Mouse (Mus musculus): ENCODE data around the gene Fam71b.

Gene Fam71b

DNA sequence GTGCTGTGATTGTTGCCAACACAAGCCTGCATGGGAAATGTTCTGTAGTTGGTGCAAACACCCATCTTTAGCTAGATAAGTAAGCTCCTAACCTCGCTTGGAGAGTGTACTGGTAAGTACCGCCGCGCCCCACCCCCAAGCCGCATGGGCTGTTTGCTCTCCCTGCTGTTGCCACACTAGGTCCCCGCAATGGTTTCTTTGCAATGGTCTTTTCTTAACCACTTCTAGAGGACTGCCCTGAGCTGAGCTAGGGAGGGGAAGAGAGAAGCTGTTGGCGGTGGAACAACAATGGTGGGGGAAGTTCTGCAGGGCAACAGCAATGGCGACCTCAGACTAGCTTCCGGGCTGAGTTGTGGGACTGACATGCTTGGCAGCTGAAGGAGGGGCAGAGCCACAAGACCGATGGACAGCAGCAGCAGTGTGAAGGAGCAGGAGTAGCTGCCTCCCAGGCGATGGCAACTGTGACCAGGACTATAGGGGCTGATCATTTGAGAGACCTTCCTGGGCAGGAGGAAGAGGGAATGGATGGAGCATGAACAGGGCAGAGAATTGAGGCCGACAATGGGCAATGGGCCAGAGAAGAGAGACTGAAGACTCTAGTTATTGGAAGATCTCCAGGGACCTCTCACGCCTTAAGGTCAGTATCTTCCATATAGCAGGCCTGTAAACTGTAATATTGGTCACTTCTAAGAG is at the start of gene Fam71b:
Fam71b (plus strand) TSS at position 393 of the 693 bp plus-strand sequence.
- no peak for DNase-seq

GRCm38 (mm10) chr11:46347756-46348155 is 48.6 kb upstream of the Fam71b start:
- no peak for DNase-seq

GRCm38 (mm10) chr11:46348416-46348815 is 47.9 kb upstream of the Fam71b start:
- DNase-seq, result no peak

- no peak for DNase-seq
These were observed 46.5 kb upstream of the Fam71b start for GRCm38 (mm10) chr11:46349681-46350410.

GRCm38 (mm10) chr11:46358369-46358768 is 38.0 kb upstream of the Fam71b start:
- DNase-seq, result no peak

DNA sequence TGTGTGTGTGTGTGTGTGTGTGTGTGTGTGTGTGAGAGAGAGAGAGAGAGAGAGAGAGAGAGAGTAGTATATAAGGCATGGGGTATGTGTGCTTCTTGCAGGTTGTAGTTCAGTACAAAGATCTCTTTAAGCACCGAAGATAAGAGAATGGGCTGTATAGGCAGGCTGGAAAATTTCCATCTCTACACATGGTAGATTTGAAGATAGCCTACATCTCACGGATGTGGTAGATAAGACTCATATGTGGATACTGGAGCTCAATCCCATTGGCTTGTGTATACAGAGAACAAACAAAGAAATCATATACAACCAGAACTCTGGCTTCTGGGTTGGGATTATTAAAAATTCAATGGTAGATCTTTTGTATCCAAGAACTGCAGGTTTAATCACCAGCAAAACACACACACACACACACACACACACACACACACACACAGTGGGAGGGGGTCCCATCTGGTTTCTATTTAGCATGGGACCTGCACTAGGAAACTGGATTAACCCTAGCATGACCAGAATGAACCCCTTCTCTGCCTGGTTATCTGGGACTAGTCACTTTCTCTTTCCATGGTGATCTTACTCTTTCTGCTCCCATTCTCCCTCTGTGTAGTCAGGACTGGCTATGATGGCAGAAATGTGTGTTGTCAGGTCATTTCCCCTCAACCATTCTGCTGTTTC is 35.2 kb upstream of the Fam71b start:
- DNase-seq, result no peak

DNA sequence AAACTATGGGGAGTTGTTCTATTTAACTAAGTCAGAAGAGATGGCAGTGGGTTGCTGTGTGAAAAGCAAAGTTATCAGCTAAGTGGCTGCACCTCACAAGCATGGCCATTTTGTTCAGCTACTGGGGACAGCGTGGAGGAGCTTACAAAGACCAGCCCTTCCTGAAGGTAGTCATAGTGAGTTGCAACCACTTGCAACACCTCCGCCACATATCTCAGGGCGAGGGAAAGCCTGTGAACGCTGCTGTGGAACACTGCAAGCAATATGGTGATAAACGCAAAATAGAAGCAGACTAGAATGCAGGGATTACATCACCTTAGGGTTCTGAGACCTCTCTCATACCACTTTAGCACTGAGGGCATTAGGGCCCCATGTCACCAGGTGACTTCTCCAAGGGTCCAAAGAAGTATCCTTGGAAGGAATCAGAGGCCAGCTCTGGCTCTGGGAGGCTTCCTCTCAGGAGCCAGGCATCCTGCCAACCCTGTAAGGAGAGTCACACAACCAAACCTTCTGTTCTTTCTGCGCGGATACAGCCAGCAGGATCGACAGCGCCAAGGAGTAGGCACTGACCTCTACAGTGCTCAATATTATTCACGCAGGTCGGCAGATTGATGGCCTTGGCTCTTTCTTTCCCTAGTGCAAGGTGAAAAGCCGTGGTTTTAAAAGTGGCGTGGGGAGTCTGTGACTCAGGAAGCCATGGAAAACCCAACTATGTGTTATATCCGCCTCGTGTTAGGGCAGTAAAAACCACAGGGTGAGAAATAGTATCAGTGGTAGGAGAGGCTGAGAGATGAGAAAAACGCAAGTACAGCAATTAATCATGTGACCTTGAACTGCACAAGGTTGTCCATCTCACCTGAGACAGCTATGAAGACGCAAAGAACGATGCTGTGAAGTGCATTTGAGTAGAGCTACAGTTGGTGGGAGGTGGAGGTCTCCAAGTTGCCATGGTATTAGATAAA is 34.0 kb upstream of the Fam71b start:
- peak; percentile 56 for DNase-seq

- no peak for DNase-seq
These were observed 32.5 kb upstream of the Fam71b start for GRCm38 (mm10) chr11:46363864-46364263.

DNA sequence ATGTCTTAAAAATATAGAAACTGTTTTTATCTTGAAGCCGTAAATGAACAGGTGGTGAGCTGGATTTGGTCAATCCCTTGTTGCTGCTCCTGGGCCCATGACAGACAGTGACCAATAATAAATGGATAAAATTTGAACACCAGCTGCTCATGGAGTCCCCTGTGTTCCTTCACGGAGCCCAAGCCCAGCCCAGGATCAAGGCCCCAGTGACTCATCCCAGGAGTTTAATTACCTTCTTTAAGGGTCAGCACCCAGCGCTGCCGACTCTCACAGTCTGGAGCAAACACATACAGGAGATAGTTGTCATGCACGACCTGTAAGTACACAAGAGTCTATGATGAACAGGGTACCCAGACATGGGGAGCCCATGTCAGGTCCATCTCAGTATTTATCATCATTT is 30.6 kb upstream of the Fam71b start:
- no peak for DNase-seq

- DNase-seq, result no peak
These were observed 30.0 kb upstream of the Fam71b start for GRCm38 (mm10) chr11:46366357-46366756.

DNA sequence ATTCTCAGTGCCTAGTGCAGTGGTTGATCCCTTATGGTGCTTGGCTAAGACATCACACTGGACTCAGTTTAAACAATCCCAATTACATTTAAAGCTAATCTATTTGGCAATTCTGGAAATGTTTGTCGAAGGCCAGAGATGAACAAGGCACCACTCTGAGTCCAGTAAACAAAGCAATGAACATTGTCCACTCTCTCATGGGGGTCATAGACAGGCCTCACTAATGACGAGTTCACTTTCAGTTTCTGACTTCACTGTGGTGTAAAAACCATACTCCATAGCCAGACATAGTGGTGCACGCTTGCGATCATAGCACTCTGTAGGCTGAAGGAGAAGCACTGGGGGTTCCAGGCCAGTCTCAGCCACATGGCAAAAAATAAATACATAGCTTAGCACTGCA is 25.9 kb upstream of the Fam71b start:
- DNase-seq, result no peak

DNA sequence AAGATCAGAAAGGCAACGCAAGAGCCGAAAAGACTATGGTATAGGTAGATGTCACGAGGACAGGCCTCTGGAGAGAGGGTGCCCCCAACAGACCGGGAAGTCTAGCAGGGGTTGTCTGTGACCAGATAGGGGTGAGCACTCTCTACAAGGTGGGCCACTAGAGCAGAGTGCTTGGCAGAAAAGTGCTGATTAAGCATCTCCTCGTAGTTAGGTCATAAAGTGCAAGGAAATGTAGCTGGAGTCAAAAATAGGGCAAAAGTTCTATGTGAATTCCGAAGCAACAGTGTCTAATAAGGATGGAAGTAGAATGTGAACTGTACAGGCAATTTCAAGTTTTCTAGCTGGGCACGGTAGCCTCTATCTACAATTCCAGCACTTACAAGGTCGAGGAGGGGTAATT is 25.1 kb upstream of the Fam71b start:
- DNase-seq, result no peak

- no peak for DNase-seq
These were observed 23.9 kb upstream of the Fam71b start for GRCm38 (mm10) chr11:46372331-46372953.

- no peak for DNase-seq
These were observed 23.0 kb upstream of the Fam71b start for GRCm38 (mm10) chr11:46373071-46374030.

DNA sequence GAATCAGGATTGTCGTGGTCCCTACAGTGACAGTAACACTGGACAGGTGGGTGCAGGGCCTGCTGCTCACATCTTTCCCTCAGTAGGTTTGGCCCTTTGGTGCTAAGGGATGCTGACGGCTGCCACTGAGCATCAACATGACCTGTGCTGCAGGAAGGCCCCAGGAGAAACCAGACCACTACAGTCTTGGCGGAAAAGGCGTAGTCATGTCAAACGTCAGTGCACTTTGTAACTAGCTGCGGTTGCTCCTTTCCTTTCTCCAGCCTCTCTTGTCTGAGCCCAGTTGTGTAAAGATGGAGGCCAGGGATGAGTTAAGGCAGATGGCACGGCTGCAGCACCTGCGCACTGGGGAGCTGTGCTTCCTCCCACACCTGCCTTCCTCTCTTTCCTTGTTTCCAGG is 21.3 kb upstream of the Fam71b start:
- DNase-seq, result no peak

DNA sequence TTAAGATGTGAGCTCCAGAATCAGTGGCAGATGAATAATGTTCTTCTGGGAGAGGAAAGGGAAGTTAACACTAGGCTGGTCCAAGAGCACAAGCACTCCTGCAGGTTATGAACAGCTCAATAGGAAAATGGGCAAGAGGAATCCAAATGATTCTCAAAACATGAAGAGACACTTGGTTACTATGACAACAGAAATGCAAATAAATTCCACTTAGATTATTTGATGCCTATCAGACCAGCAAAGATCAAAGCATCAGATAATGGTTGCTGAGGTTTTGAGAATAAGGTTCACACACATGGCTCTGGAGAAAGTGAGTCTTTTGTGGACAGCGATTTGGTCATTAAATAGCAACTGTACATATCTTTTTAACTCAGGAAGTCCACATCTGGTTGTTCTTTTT is 19.0 kb upstream of the Fam71b start:
- DNase-seq, result no peak

DNA sequence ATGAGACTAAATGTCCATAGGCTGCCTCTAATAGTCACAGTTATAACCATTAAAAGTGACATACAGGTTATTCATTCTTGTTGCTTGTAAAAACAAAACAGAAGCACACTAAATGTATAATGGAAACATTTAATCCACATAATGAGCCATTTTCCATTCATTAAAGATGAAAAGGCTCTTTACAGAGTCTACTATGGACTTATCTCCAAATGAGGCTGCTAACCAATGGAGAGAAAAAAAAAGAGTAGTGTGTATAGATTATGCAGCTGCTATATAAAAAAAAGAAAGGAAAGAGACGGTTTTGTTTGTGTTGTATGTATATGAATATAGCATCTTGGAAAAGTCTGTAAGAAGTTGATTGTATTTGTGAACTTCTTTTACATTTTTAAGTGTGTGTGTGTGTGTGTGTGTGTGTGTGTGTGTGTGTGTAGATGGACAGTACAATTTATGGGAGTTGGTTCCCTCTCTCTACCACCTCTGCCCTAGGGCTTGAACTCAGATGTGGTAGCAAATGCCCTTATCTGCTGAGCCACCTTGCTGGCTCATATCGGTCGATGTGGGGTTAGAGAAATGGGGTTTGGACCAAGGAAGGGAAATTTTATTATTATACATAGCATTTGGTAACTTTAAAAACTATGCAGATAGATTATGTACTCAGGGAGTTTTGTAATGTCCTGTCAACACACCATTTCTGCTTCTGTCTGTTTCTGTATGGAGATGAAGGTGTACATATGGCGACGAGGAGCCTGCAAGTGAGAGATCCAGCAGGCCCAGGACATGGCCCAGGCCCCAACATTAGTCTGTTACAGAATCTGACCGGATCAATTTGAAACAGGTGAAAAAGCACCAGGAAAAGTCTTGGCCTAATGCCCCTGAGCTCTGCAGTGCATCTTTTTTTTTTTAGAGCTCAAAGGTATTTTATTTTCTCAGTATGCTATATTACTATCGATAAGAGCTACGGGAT is 18.3 kb upstream of the Fam71b start:
- no peak for DNase-seq

DNA sequence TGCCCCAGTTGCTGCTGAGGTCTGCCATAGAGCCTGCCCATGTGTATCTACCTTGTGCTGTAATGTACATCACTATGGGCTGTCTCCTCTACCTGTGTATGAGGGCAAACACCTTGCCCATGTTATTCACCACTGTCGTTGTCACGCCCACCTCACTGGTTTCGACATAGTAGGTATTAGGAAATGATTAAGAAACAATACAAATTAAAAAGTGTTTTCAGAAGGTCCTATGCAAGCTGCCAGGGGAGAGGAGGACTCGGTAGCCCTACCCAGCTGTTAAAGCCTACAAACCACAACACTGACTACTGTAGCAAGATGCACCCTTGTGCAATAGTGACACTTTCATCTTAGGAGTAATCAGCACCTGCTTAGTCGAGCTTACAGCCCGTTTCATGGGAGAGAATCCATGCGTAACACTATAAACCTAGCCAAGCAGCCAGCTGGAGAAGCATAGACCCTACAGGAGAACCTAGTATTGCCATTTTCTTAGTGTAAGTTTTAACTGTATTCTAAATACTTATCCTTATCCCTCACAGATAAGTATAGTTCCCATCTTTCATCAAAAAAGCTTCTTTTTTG is 16.2 kb upstream of the Fam71b start:
- DNase-seq, result no peak

DNA sequence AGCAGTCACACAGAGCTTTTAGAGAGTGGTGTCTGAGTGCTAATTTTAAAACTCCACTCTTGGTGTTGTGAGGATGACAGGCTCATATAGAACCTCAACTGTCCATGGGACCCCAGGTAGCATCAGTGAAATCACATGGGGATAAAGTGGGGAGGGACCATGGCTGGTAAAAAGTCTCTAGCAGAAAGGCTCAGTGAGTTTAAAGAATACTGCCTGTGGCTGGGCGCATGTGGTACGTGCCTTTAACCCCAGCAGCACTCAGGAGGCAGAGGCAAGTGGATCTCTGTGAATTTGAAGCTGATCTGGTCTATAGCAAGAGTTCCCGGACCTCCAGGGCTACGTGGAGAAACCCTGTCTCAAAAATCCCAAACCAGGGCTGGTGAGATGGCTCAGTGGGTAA is 13.9 kb upstream of the Fam71b start:
- DNase-seq, result no peak

- no peak for DNase-seq
These were observed 11.4 kb upstream of the Fam71b start for GRCm38 (mm10) chr11:46384925-46385324.
